Mouse (Mus musculus) spleen, adult 2 months (tissue): Measurements from ENCODE around the gene Uqcr11. TPM values are rescaled to one million over a fixed set of nuclear protein-coding genes. Genes with fewer than 3 reads are reported as not detected.

Experiments
- DNase-seq, 2 experiments: peaks; one replicate each; pipeline versions ENCODE4 v3.0.0 to v3.0.0-alpha.2; 2012 to 2021; ENCODE audit warnings: low spot score in 2 of 2, low read depth in 1 of 2
- H3K27ac ChIP-seq: fragments of 200-500 bp; 2 replicates; pipeline ENCODE4 v1.5.1; 2012; ENCODE audit warnings: low read length, inconsistent platforms; ENCODE audit not compliant: insufficient read depth
- H3K27me3 ChIP-seq: fragments of 200-500 bp; 2 replicates; pipeline ENCODE4 v1.6.1; 2012; ENCODE audit warnings: mild to moderate bottlenecking, moderate library complexity, low read length, inconsistent platforms; ENCODE audit not compliant: control insufficient read depth, insufficient read depth
- H3K36me3 ChIP-seq: fragments of 200-500 bp; 2 replicates; pipeline ENCODE4 v1.6.1; 2012; ENCODE audit warnings: mild to moderate bottlenecking, low read length, inconsistent platforms; ENCODE audit not compliant: control insufficient read depth, insufficient read depth
- H3K4me1 ChIP-seq: fragments of 200-500 bp; 2 replicates; pipeline ENCODE4 v1.6.1; 2011; ENCODE audit warnings: inconsistent platforms; ENCODE audit not compliant: control insufficient read depth, insufficient read depth, insufficient read length
- H3K4me3 ChIP-seq: fragments of 200-500 bp; 2 replicates; pipeline ENCODE4 v1.5.1; 2011; ENCODE audit warnings: mild to moderate bottlenecking, inconsistent platforms; ENCODE audit not compliant: insufficient read depth, insufficient read length; ENCODE audit errors: extremely low read depth
- CTCF ChIP-seq: fragments of 200-500 bp; IDR thresholded peaks from 2 replicates; pipeline ENCODE4 v1.5.1; 2011; ENCODE audit warnings: mild to moderate bottlenecking, inconsistent platforms; ENCODE audit not compliant: insufficient read depth, insufficient read length, insufficient replicate concordance; ENCODE audit errors: extremely low read depth
- POLR2A ChIP-seq: fragments of 200-500 bp; IDR thresholded peaks from 2 replicates; pipeline ENCODE4 v1.6.1; 2011; ENCODE audit warnings: low read depth, low read length, inconsistent platforms
- WGBS: fragments of 180-500 bp; shearing (Covaris S2); methylation state at CpG from one replicate; pipeline ENCODE4 v1.1.7; 2018; 5-methylcytosine and 5-hydroxymethylcytosine counted together
- polyA plus RNA-seq: library from polyadenylated mRNA; depleted of rRNA; stranded (reverse); fragments of >200 nt; gene quantifications from 2 replicates; pipeline ENCODE4 v1.2.3, GENCODE M21; 2012

Uqcr11 gene
- polyA plus RNA-seq, 1 experiment: 399 TPM

- WGBS: 89% methylated on average over 8 of the region's 8 CpGs
- Histone ChIP-seq H3K36me3 (peaks cover 61% of the 10 kb centered on the region), H3K27ac (peak overlapping the region; percentile 27; the same call in 1 of the 2 replicates), H3K27me3 (no peaks in the 10 kb centered on the region), H3K4me1 (no peaks in the 10 kb centered on the region; the same call in 1 of the 2 replicates), H3K4me3 (no peak overlapping the region; the same call in 1 of the 2 replicates)
- no peak for DNase-seq
- TF ChIP-seq CTCF (no peak), POLR2A (no peak)
These were observed 14.6 kb upstream of the Uqcr11 start for GRCm38 (mm10) chr10:80421208-80421607.

- no peak for DNase-seq
- H3K4me1 ChIP-seq: no peaks in the 10 kb centered on the region; the same call in 1 of the 2 replicates
- TF ChIP-seq POLR2A (no peak), CTCF (no peak)
- H3K27me3 ChIP-seq: no peaks in the 10 kb centered on the region
- H3K4me3 ChIP-seq: no peak overlapping the region
- peaks cover 63% of the 10 kb centered on the region for H3K36me3 ChIP-seq
- WGBS: 96% methylated on average over 10 of the region's 10 CpGs
- H3K27ac ChIP-seq: peak overlapping the region; percentile 27; the same call in 1 of the 2 replicates
These were observed 14.1 kb upstream of the Uqcr11 start for GRCm38 (mm10) chr10:80420729-80421128.

GRCm38 (mm10) chr10:80419419-80419818, 12.8 kb upstream of the Uqcr11 start:
- Histone ChIP-seq H3K36me3 (peaks cover 68% of the 10 kb centered on the region), H3K27me3 (no peaks in the 10 kb centered on the region), H3K27ac (no peak overlapping the region), H3K4me1 (no peaks in the 10 kb centered on the region; the same call in 1 of the 2 replicates), H3K4me3 (no peak overlapping the region)
- TF ChIP-seq POLR2A (no peak), CTCF (no peak)
- WGBS: 83% methylated on average over 8 of the region's 8 CpGs
- DNase-seq: no peak

DNA sequence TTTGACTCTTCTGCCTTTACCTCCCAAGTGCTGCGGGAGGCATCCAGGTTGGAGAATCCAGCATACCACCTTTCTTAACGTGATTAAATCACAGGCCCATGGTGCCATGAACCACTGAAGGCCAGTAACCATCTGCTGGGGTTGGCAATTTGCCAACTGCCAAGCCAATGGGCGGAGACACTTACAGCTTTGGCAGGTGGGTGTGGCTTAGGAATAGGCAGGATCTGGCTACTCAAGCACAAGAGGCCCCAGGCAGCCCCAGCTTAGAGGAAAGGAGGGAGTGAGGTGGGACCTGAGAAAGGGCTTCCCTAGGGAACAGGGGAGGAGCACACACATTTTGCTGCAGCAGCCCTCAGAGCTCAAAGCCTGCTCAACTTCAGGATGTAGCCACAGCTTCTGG, 11.7 kb upstream of the Uqcr11 start:
- H3K27me3 ChIP-seq: no peaks in the 10 kb centered on the region
- H3K4me3 ChIP-seq: no peak overlapping the region
- H3K4me1 ChIP-seq: no peaks in the 10 kb centered on the region
- H3K36me3 ChIP-seq: peaks cover 77% of the 10 kb centered on the region
- 71% methylated on average over 3 of the region's 3 CpGs for WGBS
- DNase-seq: no peak
- H3K27ac ChIP-seq: no peak overlapping the region
- TF ChIP-seq POLR2A (no peak), CTCF (no peak)

DNA sequence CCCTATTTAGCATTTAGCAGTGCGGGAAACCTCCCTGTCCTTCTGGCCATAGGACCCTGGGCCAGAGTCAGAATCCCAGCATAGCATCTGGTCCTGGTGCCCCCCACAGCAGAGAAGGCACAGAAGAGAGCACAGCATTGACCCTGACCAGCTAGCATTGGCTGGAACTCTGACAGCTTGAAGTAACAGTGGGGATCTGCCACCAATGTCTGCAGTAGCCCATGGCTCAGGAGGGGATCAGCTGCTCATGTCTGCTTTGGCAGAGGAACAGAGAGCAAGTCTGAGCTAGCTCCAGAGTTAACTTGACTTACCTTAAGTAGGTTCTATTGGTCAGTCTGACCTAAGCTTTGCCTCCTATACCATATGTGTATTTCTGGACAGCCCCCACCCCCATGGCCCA, 11.2 kb upstream of the Uqcr11 start:
- H3K27ac ChIP-seq: no peak overlapping the region
- no peaks in the 10 kb centered on the region for H3K27me3 ChIP-seq
- no peak for TF ChIP-seq CTCF
- TF ChIP-seq POLR2A: no peak
- 100% methylated on average over 1 of the region's 1 CpGs for WGBS
- H3K4me1 ChIP-seq: no peaks in the 10 kb centered on the region
- no peak for DNase-seq
- H3K4me3 ChIP-seq: no peak overlapping the region
- peaks cover 82% of the 10 kb centered on the region for H3K36me3 ChIP-seq

GRCm38 (mm10) chr10:80417371-80417770, 10.7 kb upstream of the Uqcr11 start:
- DNase-seq: no peak
- Histone ChIP-seq H3K4me3 (no peak overlapping the region), H3K4me1 (no peaks in the 10 kb centered on the region), H3K36me3 (peaks cover 86% of the 10 kb centered on the region), H3K27me3 (no peaks in the 10 kb centered on the region), H3K27ac (no peak overlapping the region)
- TF ChIP-seq CTCF (no peak), POLR2A (no peak)
- 96% methylated on average over 10 of the region's 10 CpGs for WGBS

GRCm38 (mm10) chr10:80415566-80415965, 8.9 kb upstream of the Uqcr11 start:
- 96% methylated on average over 7 of the region's 7 CpGs for WGBS
- Histone ChIP-seq H3K36me3 (peaks cover 89% of the 10 kb centered on the region), H3K27ac (no peak overlapping the region), H3K4me1 (no peaks in the 10 kb centered on the region), H3K27me3 (no peaks in the 10 kb centered on the region), H3K4me3 (no peak overlapping the region)
- no peak for TF ChIP-seq CTCF
- no peak for TF ChIP-seq POLR2A
- no peak for DNase-seq
